Mouse (Mus musculus): Measurements from ENCODE around the gene Cnih2. TPM values are rescaled to one million over a fixed set of nuclear protein-coding genes. Genes with fewer than 3 reads are reported as not detected.

The Cnih2 gene
- polyA plus RNA-seq, 1 experiment from 2014 or later = 8.4 TPM

DNA sequence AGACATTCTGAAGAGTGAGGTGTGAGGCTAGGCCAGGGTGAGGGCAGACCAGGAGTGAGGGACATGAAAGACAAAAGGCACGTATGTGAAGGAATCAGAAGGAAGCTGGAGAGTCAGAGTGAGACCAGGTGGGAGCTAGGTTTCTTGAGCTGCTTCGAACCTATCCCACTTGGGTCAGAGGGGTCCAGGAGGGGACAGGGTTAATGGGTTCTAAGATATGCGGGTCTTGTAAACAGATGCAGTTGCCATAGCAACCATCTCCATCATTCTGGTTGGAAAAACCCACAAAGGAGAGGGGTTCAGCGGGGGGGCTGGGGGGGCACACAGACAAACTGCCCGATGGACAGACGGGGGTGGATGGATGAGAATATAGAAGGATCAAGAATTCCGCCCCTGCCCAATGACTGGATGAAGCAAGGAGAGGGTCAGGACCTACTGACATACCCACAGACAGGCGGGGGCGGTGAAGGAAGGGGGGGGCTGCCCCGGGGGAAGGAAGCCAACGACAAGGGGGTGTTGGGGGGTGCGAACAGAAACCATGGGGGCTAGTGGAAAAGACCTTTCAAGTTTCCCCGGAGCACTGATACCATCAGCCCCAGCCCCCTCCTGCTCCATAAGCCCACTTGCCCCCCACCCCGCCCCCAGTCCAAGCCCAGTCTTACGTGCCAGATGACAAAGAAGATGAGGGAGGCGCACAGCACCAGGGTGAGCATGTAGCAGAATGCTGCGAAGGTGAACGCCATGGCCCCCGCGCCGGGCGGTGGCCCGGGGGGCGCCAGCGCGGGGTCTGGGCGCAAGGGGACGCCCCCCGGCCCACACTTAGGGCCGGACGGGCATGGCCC, 579 bp downstream of the Cnih2 start:
- Histone ChIP-seq H3K4me1 (ENCODE audit: control insufficient read depth, insufficient read depth, low read length) (peaks cover 37% of the 10 kb centered on the region), H3K27ac (ENCODE audit: low read depth, low read length) (no peak overlapping the region), H3K9ac (ENCODE audit: low read depth, low read length) (peak overlapping the region; percentile 77), H3K4me2 (peak overlapping the region; percentile 99), H3K27me3 (ENCODE audit: control insufficient read depth, insufficient read depth, low read length) (0 out of 2 replicates have a peak, but pooled peaks cover 2% of the 10 kb centered on the region), H3K9me3 (replicated peaks; ENCODE audit: control insufficient read depth, low read length) (no peaks in the 10 kb centered on the region), H3K4me3 (ENCODE audit: low read depth, low read length) (peak overlapping the region; percentile 55), H3K36me3 (ENCODE audit: control insufficient read depth, insufficient read depth, low read length) (peaks cover 24% of the 10 kb centered on the region)
- 8% methylated on average over 31 of the region's 31 CpGs for WGBS (ENCODE audit: insufficient replicate concordance)
- no peak for ATAC-seq (replicated peaks; ENCODE audit: insufficient number of reproducible peaks, low FRiP score, low TSS enrichment)

GRCm38 (mm10) chr19:5095887-5096474, 2.3 kb downstream of the Cnih2 start:
- H3K27me3 ChIP-seq (ENCODE audit: control insufficient read depth, insufficient read depth, low read length) = 0 out of 2 replicates have a peak, but pooled peaks cover 2% of the 10 kb centered on the region
- H3K4me3 ChIP-seq (ENCODE audit: low read depth, low read length) = no peak overlapping the region
- WGBS (ENCODE audit: insufficient replicate concordance) = 11% methylated on average over 9 of the region's 9 CpGs
- H3K4me1 ChIP-seq (ENCODE audit: control insufficient read depth, insufficient read depth, low read length) = peaks cover 37% of the 10 kb centered on the region
- no peaks in the 10 kb centered on the region for H3K9me3 ChIP-seq (replicated peaks; ENCODE audit: control insufficient read depth, low read length)
- peaks cover 17% of the 10 kb centered on the region for H3K36me3 ChIP-seq (ENCODE audit: control insufficient read depth, insufficient read depth, low read length)
- no peak overlapping the region for H3K9ac ChIP-seq (ENCODE audit: low read depth, low read length)
- no peak for ATAC-seq (replicated peaks; ENCODE audit: insufficient number of reproducible peaks, low FRiP score, low TSS enrichment)
- no peak overlapping the region for H3K27ac ChIP-seq (ENCODE audit: low read depth, low read length)
- no peak overlapping the region; the same call in 1 of the 2 replicates for H3K4me2 ChIP-seq

DNA sequence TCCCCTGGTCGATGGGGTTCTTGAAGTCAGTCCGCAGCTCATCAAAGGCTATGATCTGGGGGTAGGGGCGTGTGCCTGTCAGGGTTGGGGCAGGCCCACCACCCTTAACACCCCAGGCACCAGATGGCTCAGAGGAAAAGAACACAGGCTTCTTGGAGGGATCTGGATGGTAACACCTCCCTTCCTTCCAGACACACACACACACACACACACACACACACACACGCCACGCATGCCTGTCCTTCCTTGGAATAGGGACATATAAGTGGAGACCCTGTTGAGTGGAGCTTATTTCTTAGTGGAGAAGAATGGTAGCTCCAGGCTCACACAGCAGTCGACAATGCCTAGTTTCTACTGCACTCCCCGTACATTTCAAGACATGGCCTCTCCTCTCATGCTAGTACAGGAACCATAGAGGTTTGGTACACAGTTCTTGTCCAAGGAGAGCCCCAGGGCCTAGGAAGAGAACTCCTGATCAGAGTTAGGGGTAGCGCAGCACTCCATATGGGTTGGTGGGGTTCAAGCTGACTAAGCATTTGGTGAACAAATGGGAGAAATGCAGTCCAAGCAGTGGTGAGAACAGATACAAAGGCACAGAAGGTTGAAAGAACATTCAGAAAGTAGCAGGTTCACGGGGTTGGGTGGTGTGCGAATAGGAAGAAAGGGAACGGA, 3.4 kb downstream of the Cnih2 start:
- 0 out of 2 replicates have a peak, but pooled peaks cover 2% of the 10 kb centered on the region for H3K27me3 ChIP-seq (ENCODE audit: control insufficient read depth, insufficient read depth, low read length)
- no peak for ATAC-seq (replicated peaks; ENCODE audit: insufficient number of reproducible peaks, low FRiP score, low TSS enrichment)
- peaks cover 16% of the 10 kb centered on the region for H3K36me3 ChIP-seq (ENCODE audit: control insufficient read depth, insufficient read depth, low read length)
- H3K9ac ChIP-seq (ENCODE audit: low read depth, low read length) = no peak overlapping the region
- no peaks in the 10 kb centered on the region for H3K9me3 ChIP-seq (replicated peaks; ENCODE audit: control insufficient read depth, low read length)
- H3K4me2 ChIP-seq = no peak overlapping the region
- no peak overlapping the region for H3K4me3 ChIP-seq (ENCODE audit: low read depth, low read length)
- peaks cover 37% of the 10 kb centered on the region for H3K4me1 ChIP-seq (ENCODE audit: control insufficient read depth, insufficient read depth, low read length)
- no peak overlapping the region for H3K27ac ChIP-seq (ENCODE audit: low read depth, low read length)
- 52% methylated on average over 11 of the region's 11 CpGs for WGBS (ENCODE audit: insufficient replicate concordance)

DNA sequence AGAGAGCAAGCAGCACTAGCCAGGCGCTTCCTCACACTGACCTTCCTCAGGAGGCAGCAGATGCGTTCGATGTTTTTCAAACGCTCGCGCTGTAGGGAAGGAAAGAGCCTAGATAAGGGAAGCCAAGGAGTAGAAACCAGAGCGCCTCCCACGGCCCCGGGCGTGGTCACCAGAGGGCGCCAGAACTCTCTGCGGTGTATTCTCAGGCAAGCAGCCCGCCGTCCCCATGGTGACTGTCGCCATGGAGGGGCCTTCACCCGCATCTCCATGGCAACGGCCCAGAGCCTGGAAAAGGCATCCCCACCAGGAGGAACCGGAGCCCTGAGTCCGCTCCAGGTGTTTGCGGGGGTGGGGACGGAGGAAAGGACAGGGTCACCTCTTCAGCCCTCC, 4.1 kb downstream of the Cnih2 start:
- Histone ChIP-seq H3K4me2 (no peak overlapping the region), H3K9ac (ENCODE audit: low read depth, low read length) (no peak overlapping the region), H3K36me3 (ENCODE audit: control insufficient read depth, insufficient read depth, low read length) (peaks cover 12% of the 10 kb centered on the region; the same call in 1 of the 2 replicates), H3K27ac (ENCODE audit: low read depth, low read length) (no peak overlapping the region), H3K9me3 (replicated peaks; ENCODE audit: control insufficient read depth, low read length) (no peaks in the 10 kb centered on the region), H3K4me3 (ENCODE audit: low read depth, low read length) (no peak overlapping the region), H3K4me1 (ENCODE audit: control insufficient read depth, insufficient read depth, low read length) (peaks cover 38% of the 10 kb centered on the region), H3K27me3 (ENCODE audit: control insufficient read depth, insufficient read depth, low read length) (0 out of 2 replicates have a peak, but pooled peaks cover 2% of the 10 kb centered on the region)
- ATAC-seq (replicated peaks; ENCODE audit: insufficient number of reproducible peaks, low FRiP score, low TSS enrichment) = peak; percentile 47; the same call in 1 of the 2 replicates
- WGBS (ENCODE audit: insufficient replicate concordance) = under 1% methylated on average over 21 of the region's 21 CpGs

- H3K27ac ChIP-seq (ENCODE audit: low read depth, low read length) = no peak overlapping the region
These were observed 4.7 kb downstream of the Cnih2 start for GRCm38 (mm10) chr19:5093481-5094242.

DNA sequence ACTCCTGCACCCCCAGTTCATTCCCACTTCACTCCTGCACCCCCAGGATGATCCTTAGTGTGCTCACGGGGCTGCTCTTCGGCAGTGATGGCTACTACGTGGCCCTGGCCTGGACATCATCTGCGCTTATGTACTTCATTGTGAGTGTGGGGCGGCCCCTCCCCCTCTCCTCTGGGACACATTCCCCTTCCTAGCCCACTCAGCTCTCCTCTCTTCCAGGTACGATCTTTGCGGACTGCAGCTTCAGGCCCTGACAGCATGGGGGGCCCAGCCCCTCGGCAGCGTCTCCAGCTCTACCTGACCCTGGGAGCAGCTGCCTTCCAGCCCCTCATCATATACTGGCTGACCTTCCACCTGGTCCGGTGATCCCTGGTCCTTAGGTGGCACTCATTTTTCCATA, 6.2 kb downstream of the Cnih2 start:
- no peaks in the 10 kb centered on the region for H3K9me3 ChIP-seq (replicated peaks; ENCODE audit: control insufficient read depth, low read length)
- H3K4me2 ChIP-seq = no peak overlapping the region
- H3K27me3 ChIP-seq (ENCODE audit: control insufficient read depth, insufficient read depth, low read length) = no peaks in the 10 kb centered on the region
- H3K9ac ChIP-seq (ENCODE audit: low read depth, low read length) = no peak overlapping the region
- no peak overlapping the region for H3K4me3 ChIP-seq (ENCODE audit: low read depth, low read length)
- H3K4me1 ChIP-seq (ENCODE audit: control insufficient read depth, insufficient read depth, low read length) = peaks cover 35% of the 10 kb centered on the region
- H3K27ac ChIP-seq (ENCODE audit: low read depth, low read length) = no peak overlapping the region
- WGBS (ENCODE audit: insufficient replicate concordance) = 84% methylated on average over 10 of the region's 10 CpGs
- H3K36me3 ChIP-seq (ENCODE audit: control insufficient read depth, insufficient read depth, low read length) = peaks cover 12% of the 10 kb centered on the region; the same call in 1 of the 2 replicates
- no peak for ATAC-seq (replicated peaks; ENCODE audit: insufficient number of reproducible peaks, low FRiP score, low TSS enrichment)

More at GRCm38 (mm10) chr19:5093481-5094242, 4.7 kb downstream of the Cnih2 start:
- Histone ChIP-seq H3K36me3 (ENCODE audit: control insufficient read depth, insufficient read depth, low read length) (peaks cover 12% of the 10 kb centered on the region; the same call in 1 of the 2 replicates), H3K27me3 (ENCODE audit: control insufficient read depth, insufficient read depth, low read length) (0 out of 2 replicates have a peak, but pooled peaks cover 2% of the 10 kb centered on the region), H3K4me3 (ENCODE audit: low read depth, low read length) (no peak overlapping the region), H3K9ac (ENCODE audit: low read depth, low read length) (no peak overlapping the region), H3K9me3 (replicated peaks; ENCODE audit: control insufficient read depth, low read length) (no peaks in the 10 kb centered on the region), H3K4me1 (ENCODE audit: control insufficient read depth, insufficient read depth, low read length) (peaks cover 40% of the 10 kb centered on the region), H3K4me2 (no peak overlapping the region)
- ATAC-seq (replicated peaks; ENCODE audit: insufficient number of reproducible peaks, low FRiP score, low TSS enrichment) = no peak
- WGBS (ENCODE audit: insufficient replicate concordance) = 68% methylated on average over 12 of the region's 12 CpGs

- ATAC-seq (replicated peaks; ENCODE audit: insufficient number of reproducible peaks, low FRiP score, low TSS enrichment) = no peak
- Histone ChIP-seq H3K9me3 (replicated peaks; ENCODE audit: control insufficient read depth, low read length) (no peaks in the 10 kb centered on the region), H3K27me3 (ENCODE audit: control insufficient read depth, insufficient read depth, low read length) (peaks cover 22% of the 10 kb centered on the region), H3K9ac (ENCODE audit: low read depth, low read length) (no peak overlapping the region), H3K27ac (ENCODE audit: low read depth, low read length) (no peak overlapping the region), H3K4me1 (ENCODE audit: control insufficient read depth, insufficient read depth, low read length) (peaks cover 23% of the 10 kb centered on the region), H3K4me2 (peak overlapping the region; percentile 94), H3K36me3 (ENCODE audit: control insufficient read depth, insufficient read depth, low read length) (peaks cover 12% of the 10 kb centered on the region; the same call in 1 of the 2 replicates), H3K4me3 (ENCODE audit: low read depth, low read length) (peak overlapping the region; percentile 90; the same call in 1 of the 2 replicates)
- 89% methylated on average over 4 of the region's 4 CpGs for WGBS (ENCODE audit: insufficient replicate concordance)
These were observed 9.0 kb downstream of the Cnih2 start for GRCm38 (mm10) chr19:5089324-5089723.

Measured in heart, embryonic 11.5 days (tissue).